Mouse (Mus musculus): ENCODE measurements around the gene Sgca.

GRCm38 (mm10) chr11:94939280-94939679 lies 36.8 kb downstream of the Sgca start:
- TF ChIP-seq EP300 (IDR thresholded peaks at IDR 0.05; ENCODE audit: low read depth) (no peak), CTCF (IDR thresholded peaks at IDR 0.05; ENCODE audit: low read depth) (peak; percentile 96)

All from heart, postnatal 0 days (tissue).